Mouse (Mus musculus) ZHBTc4 (cell line): ENCODE measurements around the gene Zfp273.
"Not testable (repeated sequence)": the region's sequence is repeated elsewhere in the genome, so short reads cannot be mapped to it uniquely, and the experiment has no call there.

Experiments
- DNase-seq: peaks from one replicate; pipeline ENCODE4 v3.0.0-alpha.2; 2011; ENCODE audit warnings: low read depth, low spot score

The Zfp273 gene

DNA sequence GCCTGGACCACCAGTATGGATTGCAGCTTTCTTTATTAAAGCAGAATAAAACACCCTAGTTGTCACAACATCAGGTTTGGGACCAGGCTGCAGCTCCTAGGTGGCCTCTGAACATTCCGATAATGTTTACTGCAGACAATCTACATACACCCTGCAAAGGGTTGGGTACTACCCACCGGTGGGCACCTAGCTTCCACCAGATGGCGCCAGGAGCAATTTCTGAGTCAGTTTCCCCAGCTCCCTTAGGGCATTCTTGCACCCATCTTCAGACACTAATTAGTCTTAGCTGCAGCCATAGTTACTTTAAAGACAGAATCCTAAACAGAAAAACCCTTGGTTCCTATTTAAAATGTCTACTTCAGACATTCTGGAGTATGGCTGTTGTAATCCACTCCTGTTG, 54.4 kb downstream of the Zfp273 start:
- peak; percentile 76 for DNase-seq

DNA sequence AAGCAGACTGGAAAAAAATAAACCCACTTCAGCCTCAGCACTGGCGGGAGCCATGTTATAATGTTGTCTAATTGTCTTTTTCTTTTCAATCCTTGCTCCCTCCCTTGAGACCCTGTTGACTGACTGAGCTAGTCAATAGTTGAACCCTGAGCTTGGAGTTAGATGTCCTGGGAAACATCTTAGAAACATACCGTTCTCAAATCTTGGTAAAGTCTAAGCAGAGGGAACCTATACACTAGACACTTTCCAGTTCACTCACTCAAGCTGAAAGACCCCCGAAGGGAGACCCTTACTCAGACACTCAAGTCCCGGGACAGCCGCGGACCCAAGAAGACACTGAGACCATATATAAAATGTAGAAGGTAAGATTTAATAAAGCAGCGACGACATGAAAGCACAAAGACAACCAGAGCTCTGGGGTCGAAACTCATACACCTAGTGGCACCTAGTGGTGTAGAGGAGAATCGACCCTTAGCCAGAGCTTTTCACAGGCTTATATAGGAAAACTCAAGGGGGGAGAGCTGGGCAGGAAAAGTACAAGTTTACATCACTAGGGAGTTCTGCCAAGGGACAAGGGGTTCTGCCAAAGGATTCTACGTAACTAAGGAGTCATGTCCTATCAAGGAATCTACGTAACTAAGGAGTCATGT, 62.6 kb downstream of the Zfp273 start:
- DNase-seq, result not testable (repeated sequence)
